Mouse (Mus musculus) CH12.LX (cell line): ENCODE data around the gene Glycam1. TPM values are rescaled to one million over a fixed set of nuclear protein-coding genes. Genes with fewer than 3 reads are reported as not detected.

Experiments used
- DNase-seq: peaks from one replicate; pipeline ENCODE4 v3.0.0-alpha.2; 2013; ENCODE audit errors: extremely low read depth
- H3K27ac ChIP-seq: 2 replicates; pipeline ENCODE4 v1.5.1; 2012; ENCODE audit warnings: low read depth, mild to moderate bottlenecking, control low read depth, moderate library complexity; ENCODE audit not compliant: insufficient read depth
- H3K27me3 ChIP-seq: replicated peaks from 2 replicates; pipeline ENCODE3; 2012; ENCODE audit warnings: inconsistent platforms
- H3K36me3 ChIP-seq, 2 experiments: replicated peaks in 1 of 2; 2 replicates each; pipeline versions ENCODE3 to v1.6.1; 2012; ENCODE audit warnings: inconsistent platforms in 1 of 2, low read length in 1 of 2, mild to moderate bottlenecking in 1 of 2, mixed read lengths in 1 of 2, moderate library complexity in 1 of 2; ENCODE audit not compliant: control insufficient read depth in 1 of 2, insufficient read depth in 1 of 2
- H3K4me1 ChIP-seq, 2 experiments: 2 replicates each; pipeline ENCODE4 v1.6.1; 2012; ENCODE audit warnings: inconsistent platforms in 1 of 2, moderate library complexity in 1 of 2; ENCODE audit not compliant: insufficient read depth in 2 of 2, control insufficient read depth in 1 of 2
- H3K4me2 ChIP-seq: 2 replicates; pipeline ENCODE4 v1.6.1; 2012; ENCODE audit warnings: low read depth, mild to moderate bottlenecking, control low read depth; ENCODE audit not compliant: poor library complexity, insufficient read depth, severe bottlenecking
- H3K4me3 ChIP-seq, 3 experiments: fragments of 150-350 bp in 1 of 3; sonication (generic) in 1 of 3; replicated peaks in 1 of 3; 2 replicates each; pipeline versions ENCODE3 to v1.5.1; 2011 to 2012; ENCODE audit warnings: low read depth in 2 of 3, low read length in 2 of 3, mild to moderate bottlenecking in 2 of 3, moderate library complexity in 2 of 3, control low read depth in 1 of 3, improper control_type of control experiment in 1 of 3, inconsistent platforms in 1 of 3, mixed read lengths in 1 of 3; ENCODE audit not compliant: poor library complexity in 1 of 3
- H3K79me2 ChIP-seq: replicated peaks from 2 replicates; pipeline ENCODE4 v1.6.1; 2012; ENCODE audit warnings: mild to moderate bottlenecking, moderate library complexity; ENCODE audit not compliant: control insufficient read depth, poor library complexity, insufficient read depth, severe bottlenecking; ENCODE audit errors: extremely low read depth
- H3K9ac ChIP-seq: 2 replicates; pipeline ENCODE4 v1.6.1; 2012; ENCODE audit warnings: low read depth, mild to moderate bottlenecking, control low read depth, moderate library complexity; ENCODE audit not compliant: insufficient read depth
- H3K9me3 ChIP-seq: replicated peaks from 2 replicates; pipeline ENCODE3; 2012; ENCODE audit warnings: low read length, inconsistent platforms, mixed read lengths
- BHLHE40 ChIP-seq: IDR thresholded peaks from 2 replicates; pipeline ENCODE4 v1.6.1; 2011; ENCODE audit warnings: mild to moderate bottlenecking, low read depth, low read length, improper control_type of control experiment
- CHD1 ChIP-seq: IDR thresholded peaks from 2 replicates; pipeline ENCODE4 v1.6.1; 2012; ENCODE audit warnings: low read depth, low read length, improper control_type of control experiment, inconsistent platforms
- CTCF ChIP-seq, 2 experiments: IDR thresholded peaks in 1 of 2; conservative IDR thresholded peaks in 1 of 2; 2 replicates each; pipeline ENCODE4 v1.5.1; 2011 to 2012; ENCODE audit warnings: low read depth in 2 of 2, low read length in 2 of 2, improper control_type of control experiment in 1 of 2, inconsistent platforms in 1 of 2, mild to moderate bottlenecking in 1 of 2, moderate library complexity in 1 of 2
- E2F4 ChIP-seq: IDR thresholded peaks from 2 replicates; pipeline ENCODE4 v1.6.1; 2011; ENCODE audit warnings: low read depth, low read length, improper control_type of control experiment; ENCODE audit not compliant: insufficient replicate concordance
- HCFC1 ChIP-seq: IDR thresholded peaks from 2 replicates; pipeline ENCODE4 v1.6.1; 2012; ENCODE audit warnings: low read depth, mild to moderate bottlenecking, inconsistent platforms, low read length, improper control_type of control experiment
- JUN ChIP-seq: IDR thresholded peaks from 2 replicates; pipeline ENCODE4 v1.6.1; 2011; ENCODE audit warnings: low read depth, mild to moderate bottlenecking, low read length, improper control_type of control experiment, moderate library complexity; ENCODE audit not compliant: insufficient read depth
- MAFK ChIP-seq: IDR thresholded peaks from 2 replicates; pipeline ENCODE4 v1.6.1; 2011; ENCODE audit warnings: low read length, improper control_type of control experiment; ENCODE audit not compliant: insufficient replicate concordance
- MAZ ChIP-seq: IDR thresholded peaks from 2 replicates; pipeline ENCODE4 v1.6.1; 2012; ENCODE audit warnings: low read depth, mild to moderate bottlenecking, inconsistent platforms, low read length, improper control_type of control experiment, moderate library complexity
- POLR2A ChIP-seq: IDR thresholded peaks from 2 replicates; pipeline ENCODE4 v1.6.1; 2011; ENCODE audit warnings: low read depth, mild to moderate bottlenecking, improper control_type of control experiment, low read length
- RAD21 ChIP-seq: IDR thresholded peaks from 2 replicates; pipeline ENCODE4 v1.6.1; 2011; ENCODE audit warnings: low read depth, mild to moderate bottlenecking, low read length, improper control_type of control experiment, moderate library complexity
- SIN3A ChIP-seq: IDR thresholded peaks from 2 replicates; pipeline ENCODE4 v1.6.1; 2012; ENCODE audit warnings: low read length, improper control_type of control experiment, inconsistent platforms
- SMC3 ChIP-seq: IDR thresholded peaks from 2 replicates; pipeline ENCODE4 v1.6.1; 2011; ENCODE audit warnings: low read depth, low read length, improper control_type of control experiment
- TBP ChIP-seq: conservative IDR thresholded peaks from 2 replicates; pipeline ENCODE4 v1.6.1; 2011; ENCODE audit warnings: low read depth, low read length, improper control_type of control experiment
- TCF12 ChIP-seq: IDR thresholded peaks from 2 replicates; pipeline ENCODE4 v1.6.1; 2014; ENCODE audit warnings: low read depth, mild to moderate bottlenecking, inconsistent platforms, low read length, improper control_type of control experiment
- UBTF ChIP-seq: IDR thresholded peaks from 2 replicates; pipeline ENCODE4 v1.6.1; 2012; ENCODE audit warnings: low read depth, mild to moderate bottlenecking, inconsistent platforms, low read length, improper control_type of control experiment, moderate library complexity
- ZC3H11A ChIP-seq: IDR thresholded peaks from 2 replicates; pipeline ENCODE4 v1.6.1; 2012; ENCODE audit warnings: low read depth, mild to moderate bottlenecking, inconsistent platforms, low read length, improper control_type of control experiment
- ZKSCAN1 ChIP-seq: IDR thresholded peaks from 2 replicates; pipeline ENCODE4 v1.6.1; 2012; ENCODE audit warnings: low read depth, inconsistent platforms, low read length, improper control_type of control experiment, borderline replicate concordance
- dilution Hi-C: fragments of 300-500 bp; cut with MboI; formaldehyde crosslinking; loops from 2 replicates; pipeline ENCODE4 v1.14.3; 2020; ENCODE audit warnings: low sequenced_read_pairs; ENCODE audit not compliant: extremely low pct_unique_long_range_greater_than_20kb, extremely low pct_ligation_motif_present
- in situ Hi-C: fragments of 300-500 bp; cut with MboI; formaldehyde crosslinking; loops from 3 replicates; pipeline ENCODE4 v1.14.3; 2019; ENCODE audit warnings: low sequenced_read_pairs, low pct_ligation_motif_present, low pct_unique_long_range_greater_than_20kb, mixed read lengths
- polyA plus RNA-seq: library from polyadenylated mRNA; unstranded; fragments of >175 nt; gene quantifications from 2 replicates; pipeline ENCODE4 v1.2.1, GENCODE M21; 2012; ENCODE audit warnings: low read depth; ENCODE audit not compliant: insufficient read length
- total RNA-seq, 2 experiments: library from RNA; depleted of rRNA; stranded (reverse); fragments of 300-350 nt in 1 of 2; fragments of >200 nt in 1 of 2; gene quantifications; 2 replicates each; pipeline ENCODE4 v1.2.3; 2012 to 2014

Glycam1 gene
- total and polyA plus RNA-seq, 3 experiments, result not detected

GRCm38 (mm10) chr15:103534054-103534620, 30.7 kb downstream of the Glycam1 start:
- H3K4me1 ChIP-seq, result peaks cover 0 to 15% of the 10 kb centered on the region in 2 experiments; a peak in 1 of 4 replicates
- dilution Hi-C loops, result no loop called here
- no peak overlapping the region for H3K27ac ChIP-seq
- TF ChIP-seq CTCF (conservative IDR thresholded peaks at IDR 0.05 in 1 of 2, IDR thresholded peaks at IDR 0.05 in 1 of 2; ENCODE audit: low read depth in 2 of 2, low read length in 2 of 2), result 0 out of 4 replicates have a peak, but pooled peaks of 1 of the 2 experiments have one; percentile 4
- no peak for TF ChIP-seq HCFC1
- peak; percentile 98 for TF ChIP-seq MAFK
- H3K27me3 ChIP-seq, result no peaks in the 10 kb centered on the region
- no peaks in the 10 kb centered on the region for H3K79me2 ChIP-seq
- H3K36me3 ChIP-seq, result peaks cover 6 to 48% of the 10 kb centered on the region in 2 experiments
- in situ Hi-C loops, result no loop called here
- DNase-seq, result no peak
- H3K9ac ChIP-seq, result no peak overlapping the region
- no peak overlapping the region for H3K4me3 ChIP-seq
- no peaks in the 10 kb centered on the region for H3K9me3 ChIP-seq
- H3K4me2 ChIP-seq, result no peak overlapping the region

- in situ Hi-C loops (no loop called here), dilution Hi-C loops (no loop called here)
- DNase-seq, result peak; percentile 63
Observed at GRCm38 (mm10) chr15:103530372-103530771, 34.5 kb downstream of the Glycam1 start.

GRCm38 (mm10) chr15:103523156-103523555, 41.7 kb downstream of the Glycam1 start:
- H3K9me3 ChIP-seq, result no peaks in the 10 kb centered on the region
- DNase-seq, result no peak
- no peak overlapping the region for H3K9ac ChIP-seq
- H3K4me2 ChIP-seq, result no peak overlapping the region
- H3K4me3 ChIP-seq, result no peak overlapping the region
- H3K36me3 ChIP-seq, result peaks cover 77 to 96% of the 10 kb centered on the region in 2 experiments
- in situ Hi-C loops (no loop called here), dilution Hi-C loops (no loop called here)
- H3K27ac ChIP-seq, result no peak overlapping the region
- no peaks in the 10 kb centered on the region for H3K27me3 ChIP-seq
- no peak for TF ChIP-seq HCFC1
- TF ChIP-seq POLR2A, result no peak
- no peak for TF ChIP-seq SMC3
- no peak for TF ChIP-seq E2F4
- TF ChIP-seq CHD1, result no peak
- TF ChIP-seq JUN, result no peak
- peaks cover 0 to 30% of the 10 kb centered on the region in 2 experiments; a peak in 2 of 4 replicates for H3K4me1 ChIP-seq
- no peaks in the 10 kb centered on the region; the same call in 1 of the 2 replicates for H3K79me2 ChIP-seq

More at GRCm38 (mm10) chr15:103530372-103530771, 34.5 kb downstream of the Glycam1 start:
- H3K27ac ChIP-seq, result no peak overlapping the region
- TF ChIP-seq SMC3, result peak; percentile 54
- TF ChIP-seq TBP, result no peak
- peak; percentile 45 for TF ChIP-seq RAD21
- no peak for TF ChIP-seq HCFC1
- TF ChIP-seq MAZ, result 0 out of 2 replicates have a peak, but pooled peaks have one; percentile 26
- TF ChIP-seq UBTF, result no peak
- no peak for TF ChIP-seq ZKSCAN1
- TF ChIP-seq SIN3A, result no peak
- 0 out of 2 replicates have a peak, but pooled peaks have one; percentile 17 for TF ChIP-seq TCF12
- TF ChIP-seq BHLHE40, result no peak
- TF ChIP-seq CTCF (conservative IDR thresholded peaks at IDR 0.05 in 1 of 2, IDR thresholded peaks at IDR 0.05 in 1 of 2; ENCODE audit: low read depth in 2 of 2, low read length in 2 of 2), result peak; percentile 79 to 100
- no peak for TF ChIP-seq ZC3H11A
- TF ChIP-seq, all 38 proteins: peak for 5
- Histone ChIP-seq H3K79me2 (no peaks in the 10 kb centered on the region), H3K4me2 (no peak overlapping the region), H3K27me3 (no peaks in the 10 kb centered on the region), H3K9ac (no peak overlapping the region), H3K36me3 (peaks cover 39 to 75% of the 10 kb centered on the region in 2 experiments), H3K4me1 (peaks cover 0 to 15% of the 10 kb centered on the region in 2 experiments; a peak in 2 of 4 replicates), H3K9me3 (no peaks in the 10 kb centered on the region), H3K4me3 (no peak overlapping the region)
